Mouse (Mus musculus) brain, embryonic 14.5 days (tissue): ENCODE measurements at regions not wholly inside any gene's neighbourhood (a gene's known extent, or its start where the extent isn't known, plus 50 kb on each side); places are given as distances from the start of the nearest gene placed in this dataset.

Experiments used
- DNase-seq: peaks from one replicate; pipeline ENCODE4 v3.0.0-alpha.2; 2011; ENCODE audit warnings: low read depth
- CTCF ChIP-seq: fragments of 200-500 bp; IDR thresholded peaks from 2 replicates; pipeline ENCODE4 v1.5.1; 2012; ENCODE audit warnings: inconsistent platforms, mild to moderate bottlenecking, moderate library complexity, borderline replicate concordance; ENCODE audit not compliant: insufficient read depth, insufficient read length; ENCODE audit errors: extremely low read depth
- POLR2A ChIP-seq: fragments of 200-500 bp; IDR thresholded peaks from 2 replicates; pipeline ENCODE4 v1.6.1; 2012; ENCODE audit warnings: mild to moderate bottlenecking, inconsistent platforms, borderline replicate concordance; ENCODE audit not compliant: poor library complexity, insufficient read depth, insufficient read length, severe bottlenecking; ENCODE audit errors: extremely low read depth

- DNase-seq, result no peak
- TF ChIP-seq CTCF, result no peak
Measured at GRCm38 (mm10) chr13:70348965-70349364, 288.5 kb downstream of the Ice1 start.

GRCm38 (mm10) chr13:70369647-70370046, 267.8 kb downstream of the Ice1 start:
- TF ChIP-seq POLR2A (no peak), CTCF (no peak)
- DNase-seq, result no peak

GRCm38 (mm10) chr13:70380772-70381171, 256.7 kb downstream of the Ice1 start:
- no peak for DNase-seq
- TF ChIP-seq POLR2A (no peak), CTCF (no peak)

- no peak for DNase-seq
Measured at GRCm38 (mm10) chr13:70385292-70385691, 252.1 kb downstream of the Ice1 start.

GRCm38 (mm10) chr13:70412788-70413187, 224.6 kb downstream of the Ice1 start:
- TF ChIP-seq CTCF (no peak), POLR2A (no peak)
- peak; percentile 61 for DNase-seq

More at GRCm38 (mm10) chr13:70385292-70385691, 252.1 kb downstream of the Ice1 start:
- TF ChIP-seq POLR2A (no peak), CTCF (no peak)

GRCm38 (mm10) chr13:70418156-70418555, 219.3 kb downstream of the Ice1 start:
- no peak for TF ChIP-seq POLR2A
- no peak for TF ChIP-seq CTCF

GRCm38 (mm10) chr13:70439419-70439818, 198.0 kb downstream of the Ice1 start:
- no peak for DNase-seq
- TF ChIP-seq CTCF (no peak), POLR2A (no peak)

More at GRCm38 (mm10) chr13:70418156-70418555, 219.3 kb downstream of the Ice1 start:
- DNase-seq, result no peak

- TF ChIP-seq POLR2A (no peak), CTCF (no peak)
- no peak for DNase-seq
Measured at GRCm38 (mm10) chr13:70446940-70447339, 190.5 kb downstream of the Ice1 start.

- DNase-seq, result no peak
- TF ChIP-seq CTCF (no peak), POLR2A (no peak)
Measured at GRCm38 (mm10) chr13:70454592-70455390, 182.6 kb downstream of the Ice1 start.

- TF ChIP-seq POLR2A (no peak), CTCF (no peak)
- no peak for DNase-seq
Measured at GRCm38 (mm10) chr13:70458406-70458805, 179.0 kb downstream of the Ice1 start.

- DNase-seq, result peak; percentile 50
- TF ChIP-seq CTCF, result no peak
- TF ChIP-seq POLR2A, result no peak
Measured at GRCm38 (mm10) chr13:70464996-70465395, 172.4 kb downstream of the Ice1 start.

GRCm38 (mm10) chr13:70474746-70475145, 162.7 kb downstream of the Ice1 start:
- TF ChIP-seq POLR2A, result no peak
- no peak for TF ChIP-seq CTCF
- DNase-seq, result no peak

- peak; percentile 25 for DNase-seq
- TF ChIP-seq CTCF, result no peak
- no peak for TF ChIP-seq POLR2A
Measured at GRCm38 (mm10) chr13:70475366-70475765, 162.1 kb downstream of the Ice1 start.
